Mouse (Mus musculus): ENCODE data around the gene Dclre1c. TPM values are rescaled to one million over a fixed set of nuclear protein-coding genes. Genes with fewer than 3 reads are reported as not detected.
A peak's percentile ranks its signal among the peaks of the same experiment; 100 is the strongest.

The Dclre1c gene
- polyA plus RNA-seq, 1 experiment = 0.04 TPM

GRCm38 (mm10) chr2:3422548-3422947 is 1.4 kb upstream of the Dclre1c start, which contains the start of gene Meig1:
TSS of gene Meig1 (minus strand) at chr2:3422648.
- peaks cover 12% of the 10 kb centered on the region for H3K27me3 ChIP-seq (replicated peaks)
- no peak for TF ChIP-seq GATA1 (IDR thresholded peaks at IDR 0.05; ENCODE audit: borderline replicate concordance, low read length)
- TF ChIP-seq FLI1 (IDR thresholded peaks at IDR 0.05; ENCODE audit: low read length) = no peak
- H3K4me3 ChIP-seq (replicated peaks) = peak within 1 kb of the TSS; percentile 93
- peaks cover 15% of the 10 kb centered on the region for H3K36me3 ChIP-seq (replicated peaks; ENCODE audit: low read length)
- no peaks in the 10 kb centered on the region for H3K9me3 ChIP-seq
- peaks cover 38% of the 10 kb centered on the region for H3K4me1 ChIP-seq

- peaks cover 30% of the 10 kb centered on the region for H3K36me3 ChIP-seq (replicated peaks; ENCODE audit: low read length)
- H3K9me3 ChIP-seq = no peaks in the 10 kb centered on the region
- peaks cover 30% of the 10 kb centered on the region for H3K4me1 ChIP-seq
- peak overlapping the region; percentile 93 for H3K4me3 ChIP-seq (replicated peaks)
- TF ChIP-seq FLI1 (IDR thresholded peaks at IDR 0.05; ENCODE audit: low read length) = no peak
- TF ChIP-seq GATA1 (IDR thresholded peaks at IDR 0.05; ENCODE audit: borderline replicate concordance, low read length) = no peak
- H3K27me3 ChIP-seq (replicated peaks) = no peaks in the 10 kb centered on the region
Measured at GRCm38 (mm10) chr2:3424579-3424910, 614 bp downstream of the Dclre1c start.

GRCm38 (mm10) chr2:3430956-3431355 is 7.0 kb downstream of the Dclre1c start:
- H3K27me3 ChIP-seq (replicated peaks) = no peaks in the 10 kb centered on the region
- H3K9me3 ChIP-seq = no peaks in the 10 kb centered on the region
- no peak overlapping the region for H3K4me3 ChIP-seq (replicated peaks)
- TF ChIP-seq FLI1 (IDR thresholded peaks at IDR 0.05; ENCODE audit: low read length) (no peak), GATA1 (IDR thresholded peaks at IDR 0.05; ENCODE audit: borderline replicate concordance, low read length) (no peak)
- peaks cover 65% of the 10 kb centered on the region for H3K36me3 ChIP-seq (replicated peaks; ENCODE audit: low read length)
- peaks cover 11% of the 10 kb centered on the region for H3K4me1 ChIP-seq

GRCm38 (mm10) chr2:3435369-3436061 is 11.6 kb downstream of the Dclre1c start:
- H3K27me3 ChIP-seq (replicated peaks) = no peaks in the 10 kb centered on the region
- no peak for TF ChIP-seq GATA1 (IDR thresholded peaks at IDR 0.05; ENCODE audit: borderline replicate concordance, low read length)
- TF ChIP-seq FLI1 (IDR thresholded peaks at IDR 0.05; ENCODE audit: low read length) = no peak
- no peaks in the 10 kb centered on the region for H3K9me3 ChIP-seq
- peaks cover 6% of the 10 kb centered on the region for H3K4me1 ChIP-seq
- no peak overlapping the region for H3K4me3 ChIP-seq (replicated peaks)
- H3K36me3 ChIP-seq (replicated peaks; ENCODE audit: low read length) = peaks cover 69% of the 10 kb centered on the region

GRCm38 (mm10) chr2:3437956-3438355 is 14.0 kb downstream of the Dclre1c start:
- no peak for TF ChIP-seq GATA1 (IDR thresholded peaks at IDR 0.05; ENCODE audit: borderline replicate concordance, low read length)
- no peak for TF ChIP-seq FLI1 (IDR thresholded peaks at IDR 0.05; ENCODE audit: low read length)
- Histone ChIP-seq H3K36me3 (replicated peaks; ENCODE audit: low read length) (peaks cover 74% of the 10 kb centered on the region), H3K4me1 (peaks cover 6% of the 10 kb centered on the region), H3K9me3 (no peaks in the 10 kb centered on the region), H3K27me3 (replicated peaks) (no peaks in the 10 kb centered on the region), H3K4me3 (replicated peaks) (no peak overlapping the region)

- no peaks in the 10 kb centered on the region for H3K27me3 ChIP-seq (replicated peaks)
- no peak overlapping the region for H3K4me3 ChIP-seq (replicated peaks)
- H3K9me3 ChIP-seq = no peaks in the 10 kb centered on the region
- H3K36me3 ChIP-seq (replicated peaks; ENCODE audit: low read length) = peaks cover 95% of the 10 kb centered on the region
- no peak for TF ChIP-seq FLI1 (IDR thresholded peaks at IDR 0.05; ENCODE audit: low read length)
- TF ChIP-seq GATA1 (IDR thresholded peaks at IDR 0.05; ENCODE audit: borderline replicate concordance, low read length) = no peak
- H3K4me1 ChIP-seq = peaks cover 11% of the 10 kb centered on the region
Measured at GRCm38 (mm10) chr2:3444206-3444605, 20.3 kb downstream of the Dclre1c start.

- no peaks in the 10 kb centered on the region for H3K9me3 ChIP-seq
- no peak overlapping the region for H3K4me3 ChIP-seq (replicated peaks)
- peaks cover 98% of the 10 kb centered on the region for H3K36me3 ChIP-seq (replicated peaks; ENCODE audit: low read length)
- no peak for TF ChIP-seq GATA1 (IDR thresholded peaks at IDR 0.05; ENCODE audit: borderline replicate concordance, low read length)
- no peak for TF ChIP-seq FLI1 (IDR thresholded peaks at IDR 0.05; ENCODE audit: low read length)
- peaks cover 11% of the 10 kb centered on the region for H3K4me1 ChIP-seq
- no peaks in the 10 kb centered on the region for H3K27me3 ChIP-seq (replicated peaks)
Measured at GRCm38 (mm10) chr2:3445984-3446383, 22.1 kb downstream of the Dclre1c start.

- Histone ChIP-seq H3K9me3 (no peaks in the 10 kb centered on the region), H3K36me3 (replicated peaks; ENCODE audit: low read length) (peaks cover 96% of the 10 kb centered on the region), H3K4me1 (peaks cover 11% of the 10 kb centered on the region), H3K27me3 (replicated peaks) (no peaks in the 10 kb centered on the region), H3K4me3 (replicated peaks) (no peak overlapping the region)
- no peak for TF ChIP-seq GATA1 (IDR thresholded peaks at IDR 0.05; ENCODE audit: borderline replicate concordance, low read length)
- TF ChIP-seq FLI1 (IDR thresholded peaks at IDR 0.05; ENCODE audit: low read length) = no peak
Measured at GRCm38 (mm10) chr2:3449431-3449830, 25.5 kb downstream of the Dclre1c start.

GRCm38 (mm10) chr2:3453096-3453495 is 29.2 kb downstream of the Dclre1c start:
- no peaks in the 10 kb centered on the region for H3K27me3 ChIP-seq (replicated peaks)
- H3K36me3 ChIP-seq (replicated peaks; ENCODE audit: low read length) = peaks cover 96% of the 10 kb centered on the region
- no peak overlapping the region for H3K4me3 ChIP-seq (replicated peaks)
- no peaks in the 10 kb centered on the region for H3K9me3 ChIP-seq
- H3K4me1 ChIP-seq = peaks cover 5% of the 10 kb centered on the region; the same call in 1 of the 2 replicates
- TF ChIP-seq FLI1 (IDR thresholded peaks at IDR 0.05; ENCODE audit: low read length) = no peak
- no peak for TF ChIP-seq GATA1 (IDR thresholded peaks at IDR 0.05; ENCODE audit: borderline replicate concordance, low read length)

- Histone ChIP-seq H3K4me3 (replicated peaks) (no peak overlapping the region), H3K27me3 (replicated peaks) (no peaks in the 10 kb centered on the region), H3K36me3 (replicated peaks; ENCODE audit: low read length) (peaks cover 90% of the 10 kb centered on the region), H3K4me1 (no peaks in the 10 kb centered on the region), H3K9me3 (no peaks in the 10 kb centered on the region)
- TF ChIP-seq GATA1 (IDR thresholded peaks at IDR 0.05; ENCODE audit: borderline replicate concordance, low read length) = no peak
- TF ChIP-seq FLI1 (IDR thresholded peaks at IDR 0.05; ENCODE audit: low read length) = no peak
Measured at GRCm38 (mm10) chr2:3456590-3456989, 32.7 kb downstream of the Dclre1c start.

Data from megakaryocyte, embryonic 14.5 days (primary cell).